Mouse (Mus musculus): ENCODE data around the gene Arl3. TPM values are rescaled to one million over a fixed set of nuclear protein-coding genes. Genes with fewer than 3 reads are reported as not detected.

Gene Arl3
- total RNA-seq, 2 experiments from 2014 or later = 123 to 127 TPM

GRCm38 (mm10) chr19:46522433-46523044 is 50.5 kb downstream of the Arl3 start:
- DNase-seq (ENCODE audit: extremely low spot score in 1 of 2, low spot score in 1 of 2) = no peak

GRCm38 (mm10) chr19:46521698-46522097 is 51.3 kb downstream of the Arl3 start:
- DNase-seq (ENCODE audit: extremely low spot score in 1 of 2, low spot score in 1 of 2) = no peak

GRCm38 (mm10) chr19:46518828-46519621 is 54.0 kb downstream of the Arl3 start:
- no peak for DNase-seq (ENCODE audit: extremely low spot score in 1 of 2, low spot score in 1 of 2)

DNA sequence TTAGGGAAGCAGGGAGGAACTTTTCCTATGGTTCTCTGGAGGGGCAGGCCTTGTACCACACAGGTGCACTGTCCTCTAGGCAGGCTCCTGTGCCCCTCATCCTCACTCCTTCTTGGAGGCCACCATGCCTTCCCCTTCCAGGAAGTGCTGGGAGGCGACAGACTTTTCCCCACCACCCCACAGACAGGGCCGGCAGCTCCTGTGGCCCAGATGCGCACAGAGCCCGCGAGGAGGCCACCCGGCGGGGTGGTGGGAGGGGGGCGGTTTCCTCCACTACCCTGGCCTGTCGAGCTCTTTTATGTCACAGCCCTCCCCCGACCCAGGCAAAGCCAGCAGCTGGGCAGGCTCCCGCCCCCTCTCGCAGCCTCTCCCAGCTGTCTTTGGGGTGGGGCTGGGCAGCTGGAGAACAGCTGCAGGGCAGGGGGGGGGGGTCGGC is 54.6 kb downstream of the Arl3 start:
- DNase-seq (ENCODE audit: extremely low spot score in 1 of 2, low spot score in 1 of 2) = no peak

DNA sequence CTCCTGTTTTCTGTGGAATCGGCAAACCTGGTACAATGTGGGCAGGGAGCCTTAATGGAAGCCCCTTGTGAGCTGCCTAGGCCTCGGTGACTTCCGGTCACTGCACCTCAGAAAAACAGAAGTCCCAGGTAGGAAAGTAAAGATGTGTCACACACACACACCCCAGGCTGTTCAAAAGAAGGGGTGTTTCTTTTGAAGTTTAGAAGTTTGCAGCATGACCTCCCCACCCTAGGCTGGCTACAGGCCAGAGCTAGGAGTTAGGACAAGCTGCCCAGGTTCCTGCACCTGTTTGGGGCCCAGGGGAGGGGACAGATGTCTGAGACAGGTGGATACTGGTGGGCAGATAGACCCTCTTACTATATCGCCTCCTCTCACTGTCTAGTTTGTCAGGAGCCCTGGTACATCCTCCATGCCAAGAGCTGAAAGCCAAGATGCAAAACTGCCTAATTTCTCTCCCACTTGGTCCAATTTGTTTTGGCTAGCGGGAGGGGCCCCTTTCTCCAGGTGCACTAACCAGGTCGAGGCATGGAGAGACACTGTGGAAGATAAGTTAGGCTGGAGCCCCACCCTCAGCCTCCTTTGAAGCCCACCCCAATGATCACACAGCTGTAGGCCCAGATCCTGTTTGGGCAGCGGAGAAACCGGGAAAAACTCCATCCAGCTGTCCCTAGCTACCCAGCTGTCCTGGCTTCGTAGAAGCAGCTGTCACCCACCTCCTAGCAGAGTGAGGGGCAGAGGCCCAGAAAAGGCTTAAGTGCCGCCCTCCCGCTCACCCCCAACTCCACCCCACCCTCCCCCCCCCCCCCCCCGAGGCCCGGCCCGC is 55.3 kb downstream of the Arl3 start:
- DNase-seq (ENCODE audit: extremely low spot score in 1 of 2, low spot score in 1 of 2) = no peak

- DNase-seq (ENCODE audit: extremely low spot score in 1 of 2, low spot score in 1 of 2) = no peak
These were observed 56.1 kb downstream of the Arl3 start for GRCm38 (mm10) chr19:46516667-46517528.

GRCm38 (mm10) chr19:46515287-46515821 is 57.6 kb downstream of the Arl3 start:
- no peak for DNase-seq (ENCODE audit: extremely low spot score in 1 of 2, low spot score in 1 of 2)

DNA sequence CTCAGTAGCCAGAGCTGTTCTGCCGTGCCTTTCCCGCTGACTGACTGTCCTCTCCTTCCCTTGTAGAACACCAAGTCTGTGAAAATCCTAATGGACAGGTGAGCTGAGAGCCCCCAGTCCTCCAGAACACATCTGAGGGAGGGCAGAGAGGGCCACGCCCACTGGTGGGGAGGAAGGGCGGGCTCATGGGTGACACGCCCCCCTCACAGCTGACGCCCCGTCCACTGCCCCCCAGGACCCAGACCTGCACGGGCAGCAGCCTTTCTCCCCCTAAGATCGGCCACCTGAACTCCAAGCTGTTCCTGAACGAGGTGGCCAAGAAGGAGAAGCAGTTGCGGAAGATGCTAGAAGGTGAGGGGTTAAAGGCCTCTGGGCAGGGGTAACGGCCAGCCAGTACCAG is 58.6 kb downstream of the Arl3 start:
- DNase-seq (ENCODE audit: extremely low spot score in 1 of 2, low spot score in 1 of 2) = no peak

DNA sequence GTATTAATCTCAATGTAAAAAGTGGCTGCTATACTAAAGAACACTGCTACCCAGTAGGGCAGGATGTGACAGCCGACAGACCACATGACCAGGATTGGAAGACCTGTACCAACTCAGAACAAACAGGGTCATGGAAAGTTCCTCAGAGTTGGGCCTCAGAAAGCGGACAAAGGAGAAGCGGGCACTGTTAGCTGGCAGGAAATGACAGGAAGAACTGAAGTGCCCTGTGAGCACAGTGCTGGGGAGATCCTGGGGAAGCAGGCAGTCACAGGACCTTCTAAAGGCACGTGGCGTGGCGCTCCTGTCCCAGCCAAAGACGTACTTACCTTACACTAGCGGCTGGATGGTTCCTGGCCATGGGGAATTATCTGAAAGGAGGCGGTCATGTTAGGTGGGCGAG is 61.7 kb downstream of the Arl3 start:
- no peak for DNase-seq (ENCODE audit: extremely low spot score in 1 of 2, low spot score in 1 of 2)

DNA sequence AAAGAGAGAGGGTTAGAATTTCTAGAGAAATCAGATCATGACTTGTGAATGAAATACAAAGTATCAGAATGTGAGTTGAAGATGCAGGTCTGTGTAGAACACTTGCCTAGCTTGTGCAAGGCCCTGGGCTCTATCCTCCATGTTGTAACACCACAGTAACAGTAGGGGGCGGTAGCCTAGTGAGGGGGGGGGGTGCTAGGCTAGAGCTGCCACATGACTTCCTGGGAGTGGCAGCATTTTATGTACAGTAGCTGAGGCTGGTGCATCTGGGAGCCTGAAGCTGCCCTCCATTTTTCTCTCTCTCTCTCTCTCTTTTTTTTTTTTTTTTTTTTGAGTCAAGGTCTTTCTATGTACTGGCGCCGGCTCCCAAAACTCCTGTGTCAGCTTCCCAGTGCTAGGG is 62.2 kb downstream of the Arl3 start:
- no peak for DNase-seq (ENCODE audit: extremely low spot score in 1 of 2, low spot score in 1 of 2)

DNA sequence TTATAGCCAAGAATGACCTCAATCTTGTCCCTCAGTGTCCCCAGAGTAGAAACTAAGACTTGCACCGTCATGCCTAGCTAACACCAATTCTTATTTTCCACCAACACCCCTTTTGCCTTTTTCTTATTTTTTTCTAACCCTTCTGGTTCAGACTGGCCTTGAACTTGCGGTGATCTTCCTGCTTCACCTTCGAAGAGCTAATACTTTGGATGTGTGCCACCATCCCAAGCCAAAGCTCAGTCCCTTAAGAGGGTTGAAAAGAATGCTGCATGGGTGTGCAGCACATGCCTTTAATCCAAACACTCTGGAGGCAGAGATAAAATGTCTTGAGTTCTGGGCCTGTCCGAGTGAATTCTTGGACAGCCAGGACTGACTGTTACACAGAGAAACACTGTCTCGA is 62.6 kb downstream of the Arl3 start:
- no peak for DNase-seq (ENCODE audit: extremely low spot score in 1 of 2, low spot score in 1 of 2)

DNA sequence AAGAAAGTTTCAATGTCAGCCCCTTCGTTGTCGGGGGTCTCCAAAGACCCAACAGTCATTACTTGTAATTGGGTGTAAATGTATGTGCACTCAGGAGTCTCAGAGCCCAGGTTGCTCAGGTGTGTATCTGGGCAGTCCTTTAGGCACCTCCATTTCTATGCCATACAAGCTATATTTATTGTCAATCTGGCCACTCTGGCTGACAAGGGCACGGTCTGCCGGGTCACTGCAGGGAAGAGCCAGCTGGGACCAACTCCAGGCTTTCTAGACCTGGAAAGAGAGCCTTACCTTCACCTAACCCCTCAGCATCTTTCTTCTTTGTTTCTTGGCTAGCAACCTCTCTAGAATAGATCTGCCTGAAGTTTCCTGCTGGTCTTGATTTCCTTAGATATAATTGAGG is 63.3 kb downstream of the Arl3 start:
- no peak for DNase-seq (ENCODE audit: extremely low spot score in 1 of 2, low spot score in 1 of 2)

DNA sequence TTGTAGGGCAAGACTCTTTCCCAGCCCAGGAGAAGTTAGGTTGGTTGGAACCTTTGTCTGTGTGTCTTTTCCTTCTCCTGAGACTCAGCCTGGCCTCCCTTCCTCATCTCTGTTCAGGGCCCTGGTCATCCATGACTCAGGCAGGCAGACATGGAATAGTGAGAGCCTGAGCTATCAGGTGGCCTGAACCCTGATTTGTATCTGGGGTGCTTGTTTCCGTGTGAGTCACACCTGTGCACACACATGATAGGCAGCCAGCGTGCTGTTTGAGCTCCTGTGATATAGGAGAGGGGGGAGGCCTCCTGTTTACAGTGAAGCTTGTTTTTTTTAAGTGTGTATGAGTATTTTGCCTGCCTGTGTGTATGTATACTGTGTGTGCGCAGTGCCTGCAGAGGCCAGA is 63.8 kb downstream of the Arl3 start:
- no peak for DNase-seq (ENCODE audit: extremely low spot score in 1 of 2, low spot score in 1 of 2)

DNA sequence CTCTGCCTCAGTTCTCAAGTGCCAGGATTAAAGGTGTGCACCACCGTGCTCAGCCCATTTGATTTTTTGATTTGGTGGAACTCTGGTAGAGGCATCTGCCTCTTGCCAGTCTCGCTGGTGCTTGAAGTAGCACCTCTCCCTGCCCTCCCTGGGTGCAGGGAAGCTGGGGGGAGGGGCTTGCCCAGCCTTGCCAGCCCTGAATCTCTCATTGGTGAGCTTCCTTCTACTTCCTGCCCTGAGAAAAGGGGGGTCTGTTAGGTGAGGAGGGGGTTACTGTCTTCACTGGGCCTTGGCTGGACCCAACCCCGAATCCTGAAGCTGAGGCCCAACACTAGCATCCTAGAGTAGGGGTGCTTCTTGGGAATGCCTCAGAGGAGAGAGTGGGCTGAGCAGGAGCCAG is 64.3 kb downstream of the Arl3 start:
- no peak for DNase-seq (ENCODE audit: extremely low spot score in 1 of 2, low spot score in 1 of 2)

DNA sequence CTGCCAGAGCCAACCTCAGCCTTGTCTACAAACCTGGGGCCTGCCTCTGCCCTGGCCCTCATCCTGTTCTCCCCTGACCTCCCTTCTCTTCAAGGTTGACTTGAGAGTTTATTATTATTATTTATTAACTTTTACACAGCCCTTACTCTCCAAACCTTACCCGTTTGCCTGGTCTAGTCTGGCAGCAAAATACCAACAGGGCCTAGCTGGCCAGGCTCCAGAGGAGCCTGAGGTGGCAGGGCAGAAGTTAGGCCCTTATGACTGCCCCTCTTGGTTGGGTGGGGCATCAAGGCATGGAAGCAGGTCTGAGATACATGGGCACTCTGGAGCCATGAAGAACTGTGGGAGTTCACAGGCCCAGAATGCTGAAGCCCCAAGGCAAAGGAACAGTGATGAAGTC is 65.2 kb downstream of the Arl3 start:
- DNase-seq (ENCODE audit: extremely low spot score in 1 of 2, low spot score in 1 of 2) = no peak

GRCm38 (mm10) chr19:46507181-46507581 is 65.8 kb downstream of the Arl3 start:
- DNase-seq (ENCODE audit: extremely low spot score in 1 of 2, low spot score in 1 of 2) = no peak

GRCm38 (mm10) chr19:46506372-46506717 is 66.7 kb downstream of the Arl3 start:
- no peak for DNase-seq (ENCODE audit: extremely low spot score in 1 of 2, low spot score in 1 of 2)

DNA sequence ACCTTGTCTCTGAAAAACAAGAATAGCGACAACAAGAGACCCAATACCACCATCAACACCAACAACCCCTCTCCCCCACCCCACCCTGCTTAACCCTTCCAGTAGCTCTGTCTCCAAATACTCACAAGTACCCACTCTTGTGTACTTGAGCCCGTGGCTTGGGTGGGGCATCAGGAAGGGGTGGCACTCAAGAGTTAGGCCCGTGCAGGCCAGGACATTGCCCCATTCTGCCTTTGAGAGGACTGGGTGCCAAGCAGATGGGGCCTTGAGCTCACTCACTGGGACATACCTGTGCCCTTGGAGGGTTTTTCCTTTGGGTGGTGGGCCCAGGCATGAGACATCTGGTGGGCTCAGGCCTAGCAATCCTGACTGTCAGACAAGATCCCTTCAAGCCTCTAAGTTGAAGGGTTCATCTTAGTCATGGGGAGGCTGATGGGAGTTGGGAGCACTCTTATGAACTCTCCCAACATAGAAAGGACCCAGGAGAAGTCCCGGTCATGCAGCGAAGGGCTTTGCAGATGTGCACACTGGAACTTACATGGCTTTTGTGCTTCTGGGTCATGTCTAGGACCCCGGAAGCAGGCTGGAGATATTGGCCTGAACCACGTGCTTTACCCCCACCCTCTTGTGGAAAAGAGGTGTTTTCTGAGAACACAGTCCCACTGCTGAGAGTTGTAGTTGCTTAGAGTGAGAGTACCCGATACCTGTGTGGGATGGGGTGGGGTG is 67.2 kb downstream of the Arl3 start:
- no peak for DNase-seq (ENCODE audit: extremely low spot score in 1 of 2, low spot score in 1 of 2)

DNA sequence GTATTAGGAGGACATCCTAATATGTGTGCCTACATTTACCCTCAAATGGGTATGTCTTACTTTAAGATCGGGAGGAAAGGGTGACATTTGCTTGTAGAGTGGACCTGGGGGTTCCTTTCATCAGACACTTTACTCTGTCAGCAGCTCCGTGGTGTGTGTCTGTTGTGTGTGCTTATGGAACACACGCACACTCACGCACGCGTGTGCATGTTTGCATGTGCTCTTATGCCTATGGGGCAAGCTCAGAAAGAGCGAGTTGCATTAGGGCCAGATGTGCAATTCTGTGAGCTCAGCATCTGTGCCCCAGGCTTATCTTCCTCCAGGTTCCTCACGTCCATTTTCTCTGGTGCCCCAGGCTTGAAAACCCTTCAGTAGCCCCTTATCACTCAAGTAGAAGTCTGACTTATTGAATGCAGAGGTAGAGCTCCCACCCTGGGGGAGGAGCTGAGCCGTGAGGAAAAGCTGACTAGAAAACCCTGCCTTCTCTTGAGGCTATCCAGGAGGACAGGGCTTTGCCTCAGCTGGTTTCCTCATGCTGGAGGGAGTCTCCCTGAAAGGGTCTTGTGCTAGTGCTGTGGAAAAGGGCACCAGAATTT is 68.1 kb downstream of the Arl3 start:
- DNase-seq (ENCODE audit: extremely low spot score in 1 of 2, low spot score in 1 of 2) = no peak

Measured in layer of hippocampus, postnatal 25 days (tissue).